Mouse (Mus musculus) heart, embryonic 16.5 days (tissue): ENCODE measurements around the gene Bche. TPM values are rescaled to one million over a fixed set of nuclear protein-coding genes. Genes with fewer than 3 reads are reported as not detected.

Experiments used
- ATAC-seq: fragments of 200-750 bp; cut with Nextera tagmentation; replicated peaks from 2 replicates; pipeline ENCODE4 v1.8.0; 2017; ENCODE audit warnings: moderate number of reproducible peaks; ENCODE audit not compliant: insufficient read depth, low FRiP score; ENCODE audit errors: extremely low read depth
- H3K27ac ChIP-seq: fragments of 300-500 bp; sonication (generic); 2 replicates; pipeline ENCODE4 v1.5.1; 2014; ENCODE audit warnings: mild to moderate bottlenecking, low read length, control low read depth, moderate library complexity
- H3K27me3 ChIP-seq: fragments of 300-500 bp; sonication (generic); 2 replicates; pipeline ENCODE4 v1.6.1; 2014; ENCODE audit warnings: low read length, mixed read lengths; ENCODE audit not compliant: control insufficient read depth, insufficient read depth
- H3K36me3 ChIP-seq: fragments of 300-500 bp; sonication (generic); 2 replicates; pipeline ENCODE4 v1.6.1; 2014; ENCODE audit not compliant: control insufficient read depth, insufficient read depth
- H3K4me1 ChIP-seq: fragments of 300-500 bp; sonication (generic); 2 replicates; pipeline ENCODE4 v1.6.1; 2014; ENCODE audit warnings: low read length, mixed read lengths; ENCODE audit not compliant: control insufficient read depth, insufficient read depth
- H3K4me2 ChIP-seq: fragments of 300-500 bp; sonication (generic); 2 replicates; pipeline ENCODE4 v1.6.1; 2014; ENCODE audit warnings: low read depth, mild to moderate bottlenecking, control low read depth, low read length
- H3K4me3 ChIP-seq: fragments of 300-500 bp; sonication (generic); 2 replicates; pipeline ENCODE4 v1.5.1; 2014; ENCODE audit warnings: mild to moderate bottlenecking, control low read depth, low read length
- H3K9ac ChIP-seq: fragments of 300-500 bp; sonication (generic); 2 replicates; pipeline ENCODE4 v1.6.1; 2014; ENCODE audit warnings: low read length, control low read depth
- H3K9me3 ChIP-seq: fragments of 300-500 bp; sonication (generic); replicated peaks from 2 replicates; pipeline ENCODE4 v1.6.1; 2016; ENCODE audit warnings: low read length; ENCODE audit not compliant: control insufficient read depth
- WGBS: fragments of 180-500 bp; shearing (Covaris S2); extraction: QIAGEN DNeasy Blood & Tissue Kit; methylation state at CpG from one replicate; pipeline ENCODE4 v1.1.7; 2014; 5-methylcytosine and 5-hydroxymethylcytosine counted together
- polyA plus RNA-seq: library from polyadenylated mRNA; unstranded; fragments of >200 nt; fragmentation: Nextera tagmentation; extraction: Ambion mirVana; gene quantifications from 2 replicates; pipeline ENCODE4 v1.2.1, GENCODE M21; 2015

Bche gene
- polyA plus RNA-seq, 1 experiment from 2014 or later: 14.3 TPM

GRCm38 (mm10) chr3:73706544-73706943 is 1.7 kb downstream of the Bche start:
- H3K27ac ChIP-seq: no peak overlapping the region
- ATAC-seq: no peak
- H3K4me3 ChIP-seq: no peak overlapping the region
- 42% methylated on average over 1 of the region's 1 CpGs for WGBS
- no peaks in the 10 kb centered on the region for H3K9me3 ChIP-seq
- no peaks in the 10 kb centered on the region for H3K36me3 ChIP-seq
- 0 out of 2 replicates have a peak, but pooled peaks cover 3% of the 10 kb centered on the region for H3K4me1 ChIP-seq
- no peak overlapping the region for H3K4me2 ChIP-seq
- H3K9ac ChIP-seq: no peak overlapping the region
- no peaks in the 10 kb centered on the region for H3K27me3 ChIP-seq

GRCm38 (mm10) chr3:73698889-73699288 is 9.3 kb downstream of the Bche start:
- WGBS: 42% methylated on average over 1 of the region's 1 CpGs
- Histone ChIP-seq H3K9me3 (no peaks in the 10 kb centered on the region), H3K4me1 (0 out of 2 replicates have a peak, but pooled peaks cover 3% of the 10 kb centered on the region), H3K27ac (no peak overlapping the region), H3K9ac (no peak overlapping the region), H3K4me3 (no peak overlapping the region), H3K4me2 (no peak overlapping the region), H3K27me3 (no peaks in the 10 kb centered on the region), H3K36me3 (no peaks in the 10 kb centered on the region)
- no peak for ATAC-seq

GRCm38 (mm10) chr3:73673333-73673732 is 34.9 kb downstream of the Bche start:
- WGBS: 59% methylated on average over 1 of the region's 1 CpGs

GRCm38 (mm10) chr3:73668172-73668571 is 40.0 kb downstream of the Bche start:
- H3K9ac ChIP-seq: no peak overlapping the region
- no peaks in the 10 kb centered on the region for H3K36me3 ChIP-seq
- WGBS: 69% methylated on average over 5 of the region's 5 CpGs
- H3K4me2 ChIP-seq: no peak overlapping the region
- H3K9me3 ChIP-seq: no peaks in the 10 kb centered on the region
- ATAC-seq: no peak
- no peak overlapping the region for H3K4me3 ChIP-seq
- no peaks in the 10 kb centered on the region for H3K27me3 ChIP-seq
- H3K4me1 ChIP-seq: no peaks in the 10 kb centered on the region
- no peak overlapping the region for H3K27ac ChIP-seq

More at GRCm38 (mm10) chr3:73673333-73673732, 34.9 kb downstream of the Bche start:
- no peaks in the 10 kb centered on the region for H3K27me3 ChIP-seq
- no peak overlapping the region for H3K27ac ChIP-seq
- H3K36me3 ChIP-seq: no peaks in the 10 kb centered on the region
- no peaks in the 10 kb centered on the region for H3K9me3 ChIP-seq
- H3K4me1 ChIP-seq: no peaks in the 10 kb centered on the region
- no peak overlapping the region for H3K4me3 ChIP-seq
- ATAC-seq: no peak
- H3K4me2 ChIP-seq: no peak overlapping the region
- no peak overlapping the region for H3K9ac ChIP-seq

- H3K4me2 ChIP-seq: no peak overlapping the region
- no peak overlapping the region for H3K9ac ChIP-seq
- ATAC-seq: no peak
- no peaks in the 10 kb centered on the region for H3K27me3 ChIP-seq
- H3K4me3 ChIP-seq: no peak overlapping the region
- 84% methylated on average over 3 of the region's 3 CpGs for WGBS
- no peaks in the 10 kb centered on the region for H3K36me3 ChIP-seq
- H3K27ac ChIP-seq: no peak overlapping the region
- H3K4me1 ChIP-seq: no peaks in the 10 kb centered on the region
- H3K9me3 ChIP-seq: no peaks in the 10 kb centered on the region
These were observed 40.7 kb downstream of the Bche start for GRCm38 (mm10) chr3:73667245-73668131.

- Histone ChIP-seq H3K4me3 (no peak overlapping the region), H3K9ac (no peak overlapping the region), H3K27ac (no peak overlapping the region), H3K9me3 (peaks cover 2% of the 10 kb centered on the region), H3K36me3 (no peaks in the 10 kb centered on the region), H3K4me2 (no peak overlapping the region), H3K4me1 (no peaks in the 10 kb centered on the region), H3K27me3 (no peaks in the 10 kb centered on the region)
- no peak for ATAC-seq
These were observed 57.9 kb downstream of the Bche start for GRCm38 (mm10) chr3:73650281-73650680.

GRCm38 (mm10) chr3:73647064-73647463 is 61.2 kb downstream of the Bche start:
- 85% methylated on average over 2 of the region's 2 CpGs for WGBS
- Histone ChIP-seq H3K27ac (no peak overlapping the region), H3K36me3 (no peaks in the 10 kb centered on the region), H3K4me2 (no peak overlapping the region), H3K9me3 (no peaks in the 10 kb centered on the region), H3K4me1 (no peaks in the 10 kb centered on the region), H3K9ac (no peak overlapping the region), H3K27me3 (no peaks in the 10 kb centered on the region), H3K4me3 (no peak overlapping the region)
- no peak for ATAC-seq

- no peak overlapping the region for H3K4me3 ChIP-seq
- 58% methylated on average over 2 of the region's 2 CpGs for WGBS
These were observed 96.8 kb downstream of the Bche start for GRCm38 (mm10) chr3:73611421-73611820.

GRCm38 (mm10) chr3:73591757-73592533 is 116.3 kb downstream of the Bche start:
- Histone ChIP-seq H3K4me1 (peaks cover 3% of the 10 kb centered on the region; the same call in 1 of the 2 replicates), H3K27ac (no peak overlapping the region), H3K4me2 (no peak overlapping the region), H3K9ac (no peak overlapping the region), H3K36me3 (no peaks in the 10 kb centered on the region), H3K9me3 (no peaks in the 10 kb centered on the region), H3K27me3 (no peaks in the 10 kb centered on the region), H3K4me3 (no peak overlapping the region)
- no peak for ATAC-seq
- WGBS: 72% methylated on average over 5 of the region's 5 CpGs

More at GRCm38 (mm10) chr3:73611421-73611820, 96.8 kb downstream of the Bche start:
- no peak for ATAC-seq
- H3K9me3 ChIP-seq: no peaks in the 10 kb centered on the region
- H3K27me3 ChIP-seq: no peaks in the 10 kb centered on the region
- no peaks in the 10 kb centered on the region for H3K36me3 ChIP-seq
- no peak overlapping the region for H3K4me2 ChIP-seq
- 0 out of 2 replicates have a peak, but pooled peaks cover 2% of the 10 kb centered on the region for H3K4me1 ChIP-seq
- no peak overlapping the region for H3K27ac ChIP-seq
- H3K9ac ChIP-seq: no peak overlapping the region
